Mouse (Mus musculus) macrophage (primary cell): ENCODE data around the gene Tspoap1. TPM values are rescaled to one million over a fixed set of nuclear protein-coding genes. Genes with fewer than 3 reads are reported as not detected.
A peak's percentile ranks its signal among the peaks of the same experiment; 100 is the strongest.

Experiments used
- H3K27ac ChIP-seq: fragments of 350-480 bp; formaldehyde crosslinking; 2 replicates; pipeline ENCODE4 v1.9.0; 2021
- H3K36me3 ChIP-seq: fragments of 350-480 bp; formaldehyde crosslinking; 2 replicates; pipeline ENCODE4 v1.9.0; 2021; ENCODE audit errors: inconsistent target
- H3K4me3 ChIP-seq: fragments of 350-480 bp; formaldehyde crosslinking; 2 replicates; pipeline ENCODE4 v1.9.0; 2021; ENCODE audit errors: inconsistent target
- H3K79me2 ChIP-seq: fragments of 350-480 bp; formaldehyde crosslinking; 2 replicates; pipeline ENCODE4 v1.9.0; 2021; ENCODE audit errors: inconsistent target
- WGBS: methylation state at CpG from one replicate; pipeline ENCODE4 v1.1.7; 2026; ENCODE audit warnings: inconsistent platforms; ENCODE audit not compliant: missing documents; 5-methylcytosine and 5-hydroxymethylcytosine counted together
- polyA plus RNA-seq: library from polyadenylated mRNA; stranded (reverse); fragments of 250-400 nt; gene quantifications from 3 replicates; pipeline ENCODE4 v1.2.4, GENCODE M21; 2018; ENCODE audit warnings: inconsistent platforms

Gene Tspoap1
- polyA plus RNA-seq, 1 experiment from 2014 or later = 0.82 TPM

- no peak overlapping the region for H3K27ac ChIP-seq
- no peak overlapping the region for H3K4me3 ChIP-seq
- no peaks in the 10 kb centered on the region for H3K36me3 ChIP-seq
- H3K79me2 ChIP-seq = no peaks in the 10 kb centered on the region
- 93% methylated on average over 10 of the region's 10 CpGs for WGBS
Measured at GRCm38 (mm10) chr11:87730652-87731310, 29.6 kb upstream of the Tspoap1 start.

DNA sequence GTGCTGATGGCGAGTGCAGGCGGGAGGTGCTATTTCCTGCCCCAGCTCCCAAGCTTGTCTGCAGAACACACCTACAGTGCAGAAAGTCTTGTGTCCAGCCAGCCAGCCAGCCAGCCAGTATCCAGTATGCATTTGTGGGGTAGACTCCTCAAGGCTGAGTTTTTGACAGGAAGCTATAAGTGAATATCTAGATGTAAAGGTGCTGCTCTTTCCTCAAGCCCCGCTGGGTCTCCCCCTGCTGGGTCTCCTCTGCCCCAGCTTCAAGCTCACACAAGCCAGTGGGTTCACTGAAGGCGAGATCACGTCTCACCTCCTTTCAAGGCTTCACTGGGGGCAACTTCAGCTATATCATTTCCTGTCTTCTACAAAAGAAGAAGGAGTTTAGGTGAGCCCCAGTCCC lies 26.0 kb upstream of the Tspoap1 start:
- H3K79me2 ChIP-seq = peaks cover 20% of the 10 kb centered on the region
- H3K27ac ChIP-seq = no peak overlapping the region
- WGBS = 47% methylated on average over 4 of the region's 5 CpGs
- peaks cover under 1% of the 10 kb centered on the region; the same call in 1 of the 2 replicates for H3K36me3 ChIP-seq
- no peak overlapping the region for H3K4me3 ChIP-seq

DNA sequence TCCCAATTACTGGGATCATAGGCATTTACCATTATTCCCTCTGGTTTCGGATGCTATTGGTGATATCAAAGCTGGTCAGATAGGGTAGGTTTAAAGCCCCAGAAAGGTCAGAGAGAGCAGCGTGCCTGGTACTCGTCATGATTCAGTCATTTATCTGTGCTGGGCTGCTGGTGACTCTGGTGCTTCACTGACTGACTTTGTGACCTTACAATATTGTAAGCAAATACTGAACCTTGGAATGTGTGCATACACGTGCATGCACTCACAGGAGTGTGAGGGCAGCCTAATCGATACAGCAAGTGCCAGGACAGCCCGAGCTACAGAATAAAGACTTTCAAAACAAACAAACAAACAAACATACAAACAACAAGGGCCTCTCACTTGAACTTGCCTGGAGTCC lies 24.6 kb upstream of the Tspoap1 start:
- WGBS = 93% methylated on average over 6 of the region's 6 CpGs
- no peak overlapping the region for H3K4me3 ChIP-seq
- H3K27ac ChIP-seq = no peak overlapping the region
- H3K79me2 ChIP-seq = peaks cover 33% of the 10 kb centered on the region
- peaks cover 13% of the 10 kb centered on the region; the same call in 1 of the 2 replicates for H3K36me3 ChIP-seq

DNA sequence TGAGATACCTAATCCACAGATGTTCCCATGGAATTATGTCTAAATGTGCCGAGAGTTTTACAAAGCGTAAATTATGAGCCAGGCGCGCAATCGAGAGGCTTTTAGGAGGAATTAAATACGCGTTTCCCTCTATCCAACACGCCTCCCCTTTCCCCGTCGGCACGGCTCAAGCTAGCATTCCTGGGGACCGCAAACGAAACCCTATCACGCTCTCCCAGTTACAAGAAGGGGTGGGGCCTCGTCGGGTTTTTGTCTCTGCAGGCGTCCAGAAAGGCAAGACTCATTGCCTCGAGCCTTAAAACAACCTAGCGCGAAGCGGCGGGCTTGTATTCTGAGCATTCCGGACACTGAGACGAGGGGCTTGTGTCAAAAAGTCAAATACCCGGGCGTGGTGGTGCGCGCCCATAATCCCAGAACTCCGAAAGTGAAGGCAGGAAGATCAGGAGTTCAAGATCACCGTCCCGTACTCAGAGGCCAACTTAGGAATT lies 23.6 kb upstream of the Tspoap1 start:
- Histone ChIP-seq H3K79me2 (peaks cover 43% of the 10 kb centered on the region), H3K36me3 (peaks cover 15% of the 10 kb centered on the region; the same call in 1 of the 2 replicates), H3K4me3 (peak overlapping the region; percentile 52), H3K27ac (peak overlapping the region; percentile 63)
- 3% methylated on average over 29 of the region's 31 CpGs for WGBS

DNA sequence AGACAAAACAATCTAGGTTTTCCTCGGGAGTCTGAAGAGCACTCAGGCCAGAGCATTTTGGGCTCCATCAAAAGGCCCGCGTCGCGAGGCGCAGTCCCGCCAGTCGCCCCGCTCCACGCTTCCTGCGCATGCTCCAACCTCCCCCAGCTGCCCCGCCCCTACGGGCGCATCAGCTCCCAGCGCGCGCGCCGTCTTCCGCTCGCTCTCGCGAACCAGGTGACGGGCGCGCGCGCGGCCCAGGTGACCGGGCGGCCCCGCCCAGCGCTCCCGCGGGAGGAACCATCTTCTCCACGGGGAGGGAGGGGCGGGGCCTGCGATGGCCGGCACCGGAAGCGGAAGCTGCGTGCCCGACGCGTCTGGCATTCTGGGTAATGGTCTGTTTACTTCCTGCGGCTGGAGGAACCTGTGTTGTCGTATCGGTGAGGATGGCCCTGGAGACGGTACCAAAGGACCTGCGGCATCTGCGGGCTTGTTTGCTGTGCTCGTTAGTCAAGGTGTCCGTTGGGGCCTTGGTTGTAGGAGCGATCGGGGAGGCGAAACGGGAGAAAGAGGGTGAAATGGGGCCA lies 23.1 kb upstream of the Tspoap1 start, which contains the start of gene Supt4a:
Gene Supt4a, plus strand, starts transcription at position 378 of the 566 bp plus-strand sequence.
- peak within 1 kb of the TSS; percentile 100 for H3K4me3 ChIP-seq
- peaks cover 21% of the 10 kb centered on the region; the same call in 1 of the 2 replicates for H3K36me3 ChIP-seq
- peak within 1 kb of the TSS; percentile 68 for H3K27ac ChIP-seq
- WGBS = 3% methylated on average over 46 of the region's 57 CpGs
- H3K79me2 ChIP-seq = peaks cover 49% of the 10 kb centered on the region

DNA sequence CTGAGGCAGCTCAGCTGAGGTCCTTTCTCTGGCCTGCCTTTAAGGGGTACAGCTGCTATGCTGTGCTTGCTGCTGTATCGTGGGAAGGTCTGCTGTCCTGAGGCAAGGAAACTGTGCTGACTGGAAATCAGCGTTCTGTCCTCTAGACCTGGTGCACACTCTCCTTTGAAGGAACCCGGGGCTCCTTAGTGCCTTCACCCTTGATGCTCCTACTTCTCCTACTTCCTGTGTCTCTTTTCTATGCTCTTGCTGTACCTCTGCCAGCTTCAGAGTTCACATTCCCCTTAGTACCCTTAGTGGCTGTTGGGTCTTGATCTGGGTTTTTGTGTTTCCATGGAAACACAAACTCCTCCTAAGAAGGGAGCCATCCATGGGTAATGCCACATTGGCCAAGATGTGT lies 16.6 kb upstream of the Tspoap1 start:
- no peak overlapping the region for H3K27ac ChIP-seq
- 94% methylated on average over 3 of the region's 3 CpGs for WGBS
- H3K79me2 ChIP-seq = peaks cover 35% of the 10 kb centered on the region
- no peak overlapping the region for H3K4me3 ChIP-seq
- peaks cover 44% of the 10 kb centered on the region; the same call in 1 of the 2 replicates for H3K36me3 ChIP-seq

GRCm38 (mm10) chr11:87744964-87745363 lies 15.4 kb upstream of the Tspoap1 start:
- H3K4me3 ChIP-seq = no peak overlapping the region
- H3K36me3 ChIP-seq = peaks cover 38% of the 10 kb centered on the region; the same call in 1 of the 2 replicates
- WGBS = 31% methylated on average over 4 of the region's 4 CpGs
- peaks cover 23% of the 10 kb centered on the region for H3K79me2 ChIP-seq
- H3K27ac ChIP-seq = no peak overlapping the region

- H3K4me3 ChIP-seq = no peak overlapping the region
- peaks cover 31% of the 10 kb centered on the region; the same call in 1 of the 2 replicates for H3K36me3 ChIP-seq
- 89% methylated on average over 9 of the region's 9 CpGs for WGBS
- peaks cover 13% of the 10 kb centered on the region; the same call in 1 of the 2 replicates for H3K79me2 ChIP-seq
- no peak overlapping the region for H3K27ac ChIP-seq
Measured at GRCm38 (mm10) chr11:87745632-87746555, 14.4 kb upstream of the Tspoap1 start.

GRCm38 (mm10) chr11:87747312-87747711 lies 13.0 kb upstream of the Tspoap1 start:
- H3K4me3 ChIP-seq = no peak overlapping the region
- H3K36me3 ChIP-seq = peaks cover 22% of the 10 kb centered on the region; the same call in 1 of the 2 replicates
- H3K27ac ChIP-seq = no peak overlapping the region
- H3K79me2 ChIP-seq = peaks cover 8% of the 10 kb centered on the region; the same call in 1 of the 2 replicates
- 97% methylated on average over 3 of the region's 5 CpGs for WGBS

- Histone ChIP-seq H3K79me2 (peaks cover 12% of the 10 kb centered on the region; the same call in 1 of the 2 replicates), H3K27ac (no peak overlapping the region), H3K36me3 (peaks cover 18% of the 10 kb centered on the region; the same call in 1 of the 2 replicates), H3K4me3 (no peak overlapping the region)
- 100% methylated on average over 7 of the region's 7 CpGs for WGBS
Measured at GRCm38 (mm10) chr11:87747716-87748115, 12.6 kb upstream of the Tspoap1 start.

GRCm38 (mm10) chr11:87748132-87749119 lies 11.9 kb upstream of the Tspoap1 start:
- WGBS = 12% methylated on average over 18 of the region's 19 CpGs
- H3K27ac ChIP-seq = peak overlapping the region; percentile 99
- peaks cover 14% of the 10 kb centered on the region; the same call in 1 of the 2 replicates for H3K36me3 ChIP-seq
- peak overlapping the region; percentile 38 for H3K4me3 ChIP-seq
- peaks cover 19% of the 10 kb centered on the region; the same call in 1 of the 2 replicates for H3K79me2 ChIP-seq

- peak overlapping the region; percentile 99 for H3K27ac ChIP-seq
- peaks cover 4% of the 10 kb centered on the region; the same call in 1 of the 2 replicates for H3K36me3 ChIP-seq
- peak overlapping the region; percentile 38 for H3K4me3 ChIP-seq
- under 1% methylated on average over 18 of the region's 18 CpGs for WGBS
- H3K79me2 ChIP-seq = peaks cover 27% of the 10 kb centered on the region; the same call in 1 of the 2 replicates
Measured at GRCm38 (mm10) chr11:87749192-87750042, 10.9 kb upstream of the Tspoap1 start.
